Mouse (Mus musculus): ENCODE measurements around the gene Lmntd2.
"Not testable (repeated sequence)": the region's sequence is repeated elsewhere in the genome, so short reads cannot be mapped to it uniquely, and the experiment has no call there.

The Lmntd2 gene

GRCm38 (mm10) chr7:141213605-141214235 lies at the start of gene Lmntd2:
Gene Lmntd2 (minus strand): TSS chr7:141214080.
- peak; percentile 83 for DNase-seq

GRCm38 (mm10) chr7:141263640-141264039 lies 49.8 kb upstream of the Lmntd2 start:
- peak; percentile 92 for DNase-seq

- DNase-seq = peak; percentile 87
Observed at GRCm38 (mm10) chr7:141261480-141261879, 47.6 kb upstream of the Lmntd2 start.

- no peak for DNase-seq
Observed at GRCm38 (mm10) chr7:141256159-141256558, 42.3 kb upstream of the Lmntd2 start.

GRCm38 (mm10) chr7:141250486-141250885 lies 36.6 kb upstream of the Lmntd2 start:
- not testable (repeated sequence) for DNase-seq

GRCm38 (mm10) chr7:141231551-141231950 lies 17.7 kb upstream of the Lmntd2 start:
- no peak for DNase-seq

- peak; percentile 76 for DNase-seq
Observed at GRCm38 (mm10) chr7:141231111-141231510, 17.2 kb upstream of the Lmntd2 start.

GRCm38 (mm10) chr7:141230570-141230969 lies 16.7 kb upstream of the Lmntd2 start:
- DNase-seq = peak; percentile 87

GRCm38 (mm10) chr7:141229702-141230101 lies 15.8 kb upstream of the Lmntd2 start:
- peak; percentile 61 for DNase-seq

- DNase-seq = peak; percentile 99
Observed at GRCm38 (mm10) chr7:141228279-141229067, 14.6 kb upstream of the Lmntd2 start, which contains the start of gene Phrf1. Gene Phrf1 (plus strand): TSS chr7:141228784.

- peak; percentile 91 for DNase-seq
Observed at GRCm38 (mm10) chr7:141227796-141228195, 13.9 kb upstream of the Lmntd2 start.

GRCm38 (mm10) chr7:141226535-141226934 lies 12.7 kb upstream of the Lmntd2 start:
- no peak for DNase-seq

- peak; percentile 90 for DNase-seq
Observed at GRCm38 (mm10) chr7:141222696-141223215, 8.9 kb upstream of the Lmntd2 start.

- DNase-seq = no peak
Observed at GRCm38 (mm10) chr7:141222126-141222467, 8.2 kb upstream of the Lmntd2 start.

- peak; percentile 100 for DNase-seq
Observed at GRCm38 (mm10) chr7:141221249-141222125, 7.6 kb upstream of the Lmntd2 start.

GRCm38 (mm10) chr7:141220377-141220776 lies 6.5 kb upstream of the Lmntd2 start:
- no peak for DNase-seq

- peak; percentile 86 for DNase-seq
Observed at GRCm38 (mm10) chr7:141219558-141220099, 5.7 kb upstream of the Lmntd2 start.

- DNase-seq = no peak
Observed at GRCm38 (mm10) chr7:141218557-141219133, 4.8 kb upstream of the Lmntd2 start.

- DNase-seq = no peak
Observed at GRCm38 (mm10) chr7:141218141-141218540, 4.3 kb upstream of the Lmntd2 start.

GRCm38 (mm10) chr7:141217343-141218013 lies 3.6 kb upstream of the Lmntd2 start:
- DNase-seq = peak; percentile 88

- peak; percentile 90 for DNase-seq
Observed at GRCm38 (mm10) chr7:141216894-141217293, 3.0 kb upstream of the Lmntd2 start.

Measured in heart, adult 11 months (tissue).